8 mouse cellular contexts compared by ENCODE assay signal in genomic region chr4:155490456-155490855, GRCm38 (mm10). TPM values are rescaled to one million over a fixed set of nuclear protein-coding genes. Genes with fewer than 3 reads are reported as not detected.
A peak's percentile ranks its signal among the peaks of the same experiment; 100 is the strongest.
DNase-seq lines count a peak whose midpoint lies in the region; ATAC-seq and TF ChIP-seq lines count a peak whose summit lies in the region.

No protein-coding gene starts in this region.

- peak overlapping the region; percentile 84 for H3K4me2 ChIP-seq in heart, embryonic 15.5 days
- H3K4me2 ChIP-seq in lung, embryonic 14.5 days: peak overlapping the region; percentile 93
- H3K4me2 ChIP-seq in stomach, embryonic 16.5 days (ENCODE audit: low read depth, low read length): peak overlapping the region; percentile 82

- no peak for ATAC-seq in heart, embryonic 15.5 days (replicated peaks; ENCODE audit: insufficient number of reproducible peaks, insufficient read depth, low FRiP score, low read depth)
- no peak for ATAC-seq in lung, embryonic 14.5 days (ENCODE audit: insufficient read depth)
- ATAC-seq in stomach, embryonic 16.5 days (ENCODE audit: insufficient read depth, low FRiP score): no peak
- no peak for ATAC-seq in activated CD4-positive, CD25-positive, alpha-beta regulatory T cell, adult 4 months

- H3K27ac ChIP-seq in heart, embryonic 15.5 days: peak overlapping the region; percentile 91
- H3K27ac ChIP-seq in lung, embryonic 14.5 days (ENCODE audit: low read depth): peak overlapping the region; percentile 78
- peak overlapping the region; percentile 77 for H3K27ac ChIP-seq in stomach, embryonic 16.5 days (ENCODE audit: low read length)

- peak overlapping the region; percentile 94 for H3K4me3 ChIP-seq in E14TG2a.4 (replicated peaks; ENCODE audit: low read length)
- peak overlapping the region; percentile 93 for H3K4me3 ChIP-seq in heart, embryonic 15.5 days
- H3K4me3 ChIP-seq in lung, embryonic 14.5 days (ENCODE audit: low read depth, low read length): peak overlapping the region; percentile 99
- H3K4me3 ChIP-seq in stomach, embryonic 16.5 days (replicated peaks; ENCODE audit: low read length): peak overlapping the region; percentile 97

- 33% methylated on average over 5 of the region's 5 CpGs for WGBS in heart, embryonic 15.5 days
- WGBS in lung, embryonic 14.5 days: 27% methylated on average over 5 of the region's 5 CpGs
- WGBS in stomach, embryonic 16.5 days: 25% methylated on average over 5 of the region's 5 CpGs

- H3K27me3 ChIP-seq in E14TG2a.4 (ENCODE audit: insufficient read depth, low read length): no peaks in the 10 kb centered on the region
- H3K27me3 ChIP-seq in heart, embryonic 15.5 days: no peaks in the 10 kb centered on the region
- H3K27me3 ChIP-seq in lung, embryonic 14.5 days (ENCODE audit: insufficient read depth, low read length): no peaks in the 10 kb centered on the region
- H3K27me3 ChIP-seq in stomach, embryonic 16.5 days (ENCODE audit: control insufficient read depth, insufficient read depth, low read length): no peaks in the 10 kb centered on the region

- H3K4me1 ChIP-seq in E14TG2a.4 (replicated peaks; ENCODE audit: low read depth, low read length): peaks cover 61% of the 10 kb centered on the region
- peaks cover 60% of the 10 kb centered on the region for H3K4me1 ChIP-seq in heart, embryonic 15.5 days (replicated peaks)
- H3K4me1 ChIP-seq in lung, embryonic 14.5 days (ENCODE audit: insufficient read depth): peaks cover 25% of the 10 kb centered on the region
- H3K4me1 ChIP-seq in stomach, embryonic 16.5 days (ENCODE audit: control insufficient read depth, insufficient read depth, low read length): peaks cover 49% of the 10 kb centered on the region

- no peak for TF ChIP-seq CTCF in E14TG2a.4 (conservative IDR thresholded peaks at IDR 0.05; ENCODE audit: low read length)
- no peak for TF ChIP-seq CTCF in lung, embryonic 14.5 days (IDR thresholded peaks at IDR 0.05; ENCODE audit: low read depth)

- H3K36me3 ChIP-seq in E14TG2a.4 (ENCODE audit: insufficient read depth, low read length): no peaks in the 10 kb centered on the region
- no peaks in the 10 kb centered on the region for H3K36me3 ChIP-seq in heart, embryonic 15.5 days
- no peaks in the 10 kb centered on the region for H3K36me3 ChIP-seq in lung, embryonic 14.5 days (ENCODE audit: insufficient read depth)
- no peaks in the 10 kb centered on the region for H3K36me3 ChIP-seq in stomach, embryonic 16.5 days (ENCODE audit: control insufficient read depth, insufficient read depth, low read length)

- no peaks in the 10 kb centered on the region for H3K9me3 ChIP-seq in E14TG2a.4 (ENCODE audit: low read length)
- no peaks in the 10 kb centered on the region for H3K9me3 ChIP-seq in heart, embryonic 15.5 days (replicated peaks)
- H3K9me3 ChIP-seq in lung, embryonic 14.5 days (ENCODE audit: low read depth, low read length): no peaks in the 10 kb centered on the region
- no peaks in the 10 kb centered on the region for H3K9me3 ChIP-seq in stomach, embryonic 16.5 days (replicated peaks; ENCODE audit: control insufficient read depth, low read length)

- peak; percentile 19 for DNase-seq in adrenal gland, adult 2 months
- DNase-seq in adrenal gland, adult (ENCODE audit: inconsistent age in 2 of 2, low spot score in 1 of 2): no peak
- peak; percentile 34 for DNase-seq in lung, embryonic 14.5 days
- no peak for DNase-seq in adrenal gland, postnatal 25 days

- peak overlapping the region; percentile 100 for H3K9ac ChIP-seq in heart, embryonic 15.5 days
- peak overlapping the region; percentile 100 for H3K9ac ChIP-seq in lung, embryonic 14.5 days
- H3K9ac ChIP-seq in stomach, embryonic 16.5 days (ENCODE audit: low read length): peak overlapping the region; percentile 100

RNA-seq across cellular contexts. Expression of gene Gnb1, which starts 0.7 kb away (rescaled TPM):
- total RNA-seq in adrenal gland, adult 2 months (2021): 100 to 1,000 TPM; 445 to 452 TPM
- polyA plus RNA-seq in adrenal gland, adult 2 months (2012; rRNA removed): 353 and 354 TPM in 2 replicates
- 308 and 345 TPM in 2 replicates for polyA plus RNA-seq in heart, embryonic 15.5 days (2015; fragmentation: Nextera tagmentation; extraction: Ambion mirVana)
- 570 and 585 TPM in 2 replicates for polyA plus RNA-seq in lung, embryonic 14.5 days (2014; fragmentation: Nextera tagmentation; extraction: Ambion mirVana)
- polyA plus RNA-seq in stomach, embryonic 16.5 days (2015; fragmentation: Nextera tagmentation; extraction: Ambion mirVana): 312 and 332 TPM in 2 replicates
- total RNA-seq in adrenal gland, postnatal 25 days (2021): 309 and 392 TPM in 2 replicates
- polyA plus RNA-seq in activated CD4-positive, CD25-positive, alpha-beta regulatory T cell, adult 4 months (2017; shearing (Covaris generic)): 100 to 1,000 TPM in 1 of 2 experiments, 10 to 100 TPM in 1; 90.9 to 196 TPM

RNA-seq across cellular contexts. Expression of gene Tmem52, which starts 21.5 kb away (rescaled TPM):
- total RNA-seq in adrenal gland, adult 2 months (2021): 10 to 100 TPM in 1 of 2 experiments, 1 to 10 TPM in 1; 7.5 to 13.1 TPM
- polyA plus RNA-seq in adrenal gland, adult 2 months (2012; rRNA removed): 79.1 and 189 TPM in 2 replicates
- not detected in 2 replicates for polyA plus RNA-seq in heart, embryonic 15.5 days (2015; fragmentation: Nextera tagmentation; extraction: Ambion mirVana)
- polyA plus RNA-seq in lung, embryonic 14.5 days (2014; fragmentation: Nextera tagmentation; extraction: Ambion mirVana): not detected in 2 replicates
- polyA plus RNA-seq in stomach, embryonic 16.5 days (2015; fragmentation: Nextera tagmentation; extraction: Ambion mirVana): 2.6 TPM in 1 of 2 replicates, not detected in the other
- total RNA-seq in adrenal gland, postnatal 25 days (2021): 5.1 and 7.3 TPM in 2 replicates
- polyA plus RNA-seq in activated CD4-positive, CD25-positive, alpha-beta regulatory T cell, adult 4 months (2017; shearing (Covaris generic)): not detected

Comparison
In these comparisons a context has a peak if more than half of its experiments do, and no peak if none do; other contexts are left out.
1. DNase-seq: peak in adrenal gland, adult 2 months (single experiment) and lung, embryonic 14.5 days (single experiment); none in adrenal gland, adult (0 of 2) and adrenal gland, postnatal 25 days (single experiment).
2. RNA of gene Tmem52, which starts 21.5 kb away (polyA plus RNA-seq): 79.1 to 189 TPM in adrenal gland, adult 2 months; 2.6 TPM in stomach, embryonic 16.5 days, not detected in lung, embryonic 14.5 days, not detected in heart, embryonic 15.5 days and not detected in activated CD4-positive, CD25-positive, alpha-beta regulatory T cell, adult 4 months; every median in the first group is over 10 times any median in the second.
3. Peak in every context shown above with its lines, with median percentiles within 50 percentile points of each other: H3K4me3 ChIP-seq, H3K27ac ChIP-seq, H3K4me2 ChIP-seq and H3K9ac ChIP-seq.